Mouse (Mus musculus) kidney, postnatal 0 days (tissue): Measurements from ENCODE around the gene Fxyd7. TPM values are rescaled to one million over a fixed set of nuclear protein-coding genes. Genes with fewer than 3 reads are reported as not detected.

Experiments
- ATAC-seq: fragments of 200-750 bp; cut with Nextera tagmentation; replicated peaks from 2 replicates; pipeline ENCODE4 v1.8.0; 2017; ENCODE audit warnings: low read depth, moderate number of reproducible peaks, moderate TSS enrichment, moderate library complexity; ENCODE audit not compliant: low FRiP score
- DNase-seq: peaks from one replicate; pipeline ENCODE4 v3.0.0-alpha.2; 2016; ENCODE audit warnings: low spot score
- H3K27ac ChIP-seq: fragments of 300-500 bp; sonication (generic); 2 replicates; pipeline ENCODE4 v1.5.1; 2014; ENCODE audit warnings: mild to moderate bottlenecking
- H3K27me3 ChIP-seq: fragments of 300-500 bp; sonication (generic); 2 replicates; pipeline ENCODE4 v1.6.1; 2014; ENCODE audit warnings: low read length, mixed read lengths; ENCODE audit not compliant: insufficient read depth
- H3K36me3 ChIP-seq: fragments of 300-500 bp; sonication (generic); 2 replicates; pipeline ENCODE4 v1.6.1; 2014; ENCODE audit warnings: low read length, mixed read lengths; ENCODE audit not compliant: insufficient read depth
- H3K4me1 ChIP-seq: fragments of 300-500 bp; sonication (generic); replicated peaks from 2 replicates; pipeline ENCODE4 v1.6.1; 2014; ENCODE audit warnings: antibody characterized with exemption, low read length, mixed read lengths; ENCODE audit not compliant: insufficient read depth
- H3K4me2 ChIP-seq: fragments of 300-500 bp; sonication (generic); 2 replicates; pipeline ENCODE4 v1.6.1; 2014; ENCODE audit warnings: mild to moderate bottlenecking, low read length, moderate library complexity, mixed read lengths
- H3K4me3 ChIP-seq: fragments of 300-500 bp; sonication (generic); replicated peaks from 2 replicates; pipeline ENCODE4 v1.5.1; 2014; ENCODE audit warnings: low read depth, low read length
- H3K9ac ChIP-seq: fragments of 300-500 bp; sonication (generic); 2 replicates; pipeline ENCODE4 v1.6.1; 2014; ENCODE audit warnings: low read depth, low read length
- H3K9me3 ChIP-seq: fragments of 300-500 bp; sonication (generic); replicated peaks from 2 replicates; pipeline ENCODE4 v1.6.1; 2016; ENCODE audit warnings: low read length, inconsistent platforms, mixed read lengths
- CTCF ChIP-seq: IDR thresholded peaks from 2 replicates; pipeline ENCODE4 v1.5.1; 2016; ENCODE audit warnings: antibody characterized with exemption, low read depth, mild to moderate bottlenecking, moderate library complexity
- WGBS: fragments of 180-500 bp; shearing (Covaris S2); extraction: QIAGEN DNeasy Blood & Tissue Kit; methylation state at CpG from one replicate; pipeline ENCODE4 v1.1.7; 2014; 5-methylcytosine and 5-hydroxymethylcytosine counted together
- polyA plus RNA-seq: library from polyadenylated mRNA; unstranded; fragments of >200 nt; fragmentation: Nextera tagmentation; extraction: Ambion mirVana; gene quantifications from 2 replicates; pipeline ENCODE4 v1.2.1, GENCODE M21; 2015

The Fxyd7 gene
- polyA plus RNA-seq, 1 experiment from 2014 or later, result 8.5 TPM

- peak; percentile 89 for TF ChIP-seq CTCF
- H3K4me2 ChIP-seq, result no peak overlapping the region
- no peak overlapping the region for H3K4me3 ChIP-seq
- ATAC-seq, result 0 out of 2 replicates have a peak, but pooled peaks have one; percentile 39
- no peaks in the 10 kb centered on the region for H3K9me3 ChIP-seq
- 48% methylated on average over 5 of the region's 5 CpGs for WGBS
- no peak overlapping the region for H3K27ac ChIP-seq
- no peaks in the 10 kb centered on the region for H3K27me3 ChIP-seq
- H3K4me1 ChIP-seq, result no peaks in the 10 kb centered on the region
- H3K9ac ChIP-seq, result no peak overlapping the region
- peak; percentile 88 for DNase-seq
- H3K36me3 ChIP-seq, result no peaks in the 10 kb centered on the region
Observed at GRCm38 (mm10) chr7:31077885-31078445, 26.7 kb upstream of the Fxyd7 start.

GRCm38 (mm10) chr7:31077470-31077869 lies 26.2 kb upstream of the Fxyd7 start:
- H3K27me3 ChIP-seq, result no peaks in the 10 kb centered on the region
- H3K9me3 ChIP-seq, result no peaks in the 10 kb centered on the region
- no peak overlapping the region for H3K4me3 ChIP-seq
- no peak overlapping the region for H3K27ac ChIP-seq
- DNase-seq, result no peak
- no peak for TF ChIP-seq CTCF
- H3K4me1 ChIP-seq, result no peaks in the 10 kb centered on the region
- no peak for ATAC-seq
- no peaks in the 10 kb centered on the region for H3K36me3 ChIP-seq
- WGBS, result 56% methylated on average over 6 of the region's 6 CpGs
- H3K9ac ChIP-seq, result no peak overlapping the region
- H3K4me2 ChIP-seq, result no peak overlapping the region

- Histone ChIP-seq H3K9me3 (no peaks in the 10 kb centered on the region), H3K36me3 (no peaks in the 10 kb centered on the region), H3K4me1 (no peaks in the 10 kb centered on the region), H3K4me2 (no peak within 1 kb of the TSS), H3K9ac (no peak within 1 kb of the TSS), H3K4me3 (no peak within 1 kb of the TSS), H3K27me3 (no peaks in the 10 kb centered on the region), H3K27ac (no peak within 1 kb of the TSS)
- DNase-seq, result no peak
- no peak for ATAC-seq
- WGBS, result 43% methylated on average over 5 of the region's 5 CpGs
- TF ChIP-seq CTCF, result no peak
Observed at GRCm38 (mm10) chr7:31076492-31076891, 25.2 kb upstream of the Fxyd7 start, which contains the start of gene Fxyd3. Gene Fxyd3, minus strand, starts transcription at chr7:31076704.

- H3K27me3 ChIP-seq, result no peaks in the 10 kb centered on the region
- H3K36me3 ChIP-seq, result no peaks in the 10 kb centered on the region
- H3K4me2 ChIP-seq, result no peak overlapping the region
- H3K9ac ChIP-seq, result no peak overlapping the region
- ATAC-seq, result no peak
- no peaks in the 10 kb centered on the region for H3K4me1 ChIP-seq
- H3K9me3 ChIP-seq, result no peaks in the 10 kb centered on the region
- H3K27ac ChIP-seq, result no peak overlapping the region
- no peak for DNase-seq
- no peak overlapping the region for H3K4me3 ChIP-seq
- no peak for TF ChIP-seq CTCF
- 49% methylated on average over 5 of the region's 5 CpGs for WGBS
Observed at GRCm38 (mm10) chr7:31074713-31075069, 23.4 kb upstream of the Fxyd7 start.

- no peaks in the 10 kb centered on the region for H3K9me3 ChIP-seq
- no peak overlapping the region for H3K9ac ChIP-seq
- no peaks in the 10 kb centered on the region for H3K36me3 ChIP-seq
- H3K27ac ChIP-seq, result no peak overlapping the region
- WGBS, result 43% methylated on average over 7 of the region's 7 CpGs
- TF ChIP-seq CTCF, result no peak
- DNase-seq (no peak), ATAC-seq (no peak)
- H3K4me1 ChIP-seq, result no peaks in the 10 kb centered on the region
- no peak overlapping the region for H3K4me2 ChIP-seq
- H3K4me3 ChIP-seq, result no peak overlapping the region
- H3K27me3 ChIP-seq, result no peaks in the 10 kb centered on the region
Observed at GRCm38 (mm10) chr7:31074061-31074712, 22.9 kb upstream of the Fxyd7 start.

GRCm38 (mm10) chr7:31073546-31073945 lies 22.3 kb upstream of the Fxyd7 start:
- Histone ChIP-seq H3K9ac (no peak overlapping the region), H3K4me3 (no peak overlapping the region), H3K4me1 (no peaks in the 10 kb centered on the region), H3K36me3 (no peaks in the 10 kb centered on the region), H3K27me3 (no peaks in the 10 kb centered on the region), H3K9me3 (no peaks in the 10 kb centered on the region), H3K4me2 (no peak overlapping the region), H3K27ac (no peak overlapping the region)
- TF ChIP-seq CTCF, result no peak
- ATAC-seq (no peak), DNase-seq (no peak)
